Comparison of ENCODE assay signal across 11 mouse cellular contexts in the genomic region with DNA sequence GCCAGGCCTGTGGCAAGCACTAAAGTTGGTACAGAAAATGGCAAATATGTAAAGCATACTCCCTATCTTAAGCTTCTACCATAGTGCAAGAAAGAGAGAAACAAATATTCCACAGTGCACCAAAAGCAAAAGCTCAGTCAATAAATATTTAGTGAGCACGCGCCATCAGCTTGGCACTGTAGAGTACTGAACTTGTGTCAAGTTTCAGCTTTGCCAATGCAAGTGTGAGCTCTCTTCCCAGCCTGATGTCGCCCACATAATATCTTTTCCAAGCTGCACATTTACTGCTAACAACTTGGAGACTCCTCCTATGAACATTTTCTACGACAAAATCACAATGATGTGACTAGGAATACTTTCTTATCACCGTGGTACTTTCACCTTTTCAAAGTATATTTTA.
"Had no signal": no experiment of that assay in that cellular context is flagged by ENCODE, and none has a peak within 500 bp of the region (broad histone marks: within the 10 kb centered on the region; RNA-seq: fewer than 3 reads in every experiment).

No protein-coding gene starts in this region.

- H3K27ac ChIP-seq: limb, embryonic 12.5 days; liver, embryonic 13.5 days; midbrain, embryonic 13.5 days; stomach, embryonic 15.5 days had no signal

- H3K27me3 ChIP-seq: limb, embryonic 12.5 days; liver, embryonic 13.5 days; midbrain, embryonic 13.5 days; stomach, embryonic 15.5 days had no signal

- H3K4me3 ChIP-seq: limb, embryonic 12.5 days; liver, embryonic 13.5 days; midbrain, embryonic 13.5 days; stomach, embryonic 15.5 days had no signal

- H3K36me3 ChIP-seq: limb, embryonic 12.5 days; liver, embryonic 13.5 days; midbrain, embryonic 13.5 days; stomach, embryonic 15.5 days had no signal

- DNase-seq: kidney, adult 11 months; kidney, adult 9 months; kidney, postnatal 14 days; liver; liver, embryonic 13.5 days; lung, adult 18-20 months; right cerebral cortex, postnatal 14 days; thymus, postnatal 36 days had no signal

- H3K9ac ChIP-seq: limb, embryonic 12.5 days; liver, embryonic 13.5 days; midbrain, embryonic 13.5 days; stomach, embryonic 15.5 days had no signal

- H3K4me1 ChIP-seq: limb, embryonic 12.5 days; liver, embryonic 13.5 days; midbrain, embryonic 13.5 days; stomach, embryonic 15.5 days had no signal

- H3K9me3 ChIP-seq: limb, embryonic 12.5 days; midbrain, embryonic 13.5 days; stomach, embryonic 15.5 days had no signal

- ATAC-seq: midbrain, embryonic 13.5 days had no signal

- H3K4me2 ChIP-seq: limb, embryonic 12.5 days; liver, embryonic 13.5 days; midbrain, embryonic 13.5 days; stomach, embryonic 15.5 days had no signal
